Mouse (Mus musculus): Measurements from ENCODE around the gene Glb1l3. TPM values are rescaled to one million over a fixed set of nuclear protein-coding genes. Genes with fewer than 3 reads are reported as not detected.
"Not testable (repeated sequence)": the region's sequence is repeated elsewhere in the genome, so short reads cannot be mapped to it uniquely, and the experiment has no call there.

Gene Glb1l3
- not detected in 2 replicates for polyA plus RNA-seq (2012; rRNA removed)

DNA sequence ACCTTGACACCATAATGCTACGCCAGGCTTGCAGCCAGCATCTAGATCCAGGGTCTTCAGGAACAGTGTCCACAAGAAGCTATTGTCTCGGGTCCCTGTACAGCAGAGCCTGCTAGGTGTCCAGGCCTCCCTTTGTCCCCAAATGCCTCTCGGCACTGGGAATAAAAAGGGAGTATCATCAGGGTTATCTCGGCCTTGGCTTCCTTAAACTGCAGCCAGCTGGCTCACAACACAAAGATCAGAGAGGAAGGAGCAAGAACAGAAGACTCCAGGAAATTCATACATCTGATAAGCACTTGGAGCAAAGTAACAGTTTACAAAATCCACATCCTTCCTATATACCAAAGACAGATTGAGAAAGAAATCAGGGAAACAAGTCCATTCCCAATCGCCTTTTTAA, at the start of gene Glb1l3:
TSS of gene Glb1l3 (minus strand) at position 140 of the 400 bp plus-strand sequence.
- Histone ChIP-seq H3K4me1 (ENCODE audit: control insufficient read depth, insufficient read depth, insufficient read length) (no peaks in the 10 kb centered on the region), H3K4me3 (ENCODE audit: extremely low read depth, insufficient read depth, insufficient read length) (no peak within 1 kb of the TSS), H3K27ac (ENCODE audit: insufficient read depth, low read length) (no peak within 1 kb of the TSS), H3K36me3 (ENCODE audit: control insufficient read depth, insufficient read depth, low read length) (no peaks in the 10 kb centered on the region), H3K27me3 (ENCODE audit: control insufficient read depth, insufficient read depth, low read length) (no peaks in the 10 kb centered on the region)
- 58% methylated on average over 5 of the region's 5 CpGs for WGBS
- DNase-seq (ENCODE audit: low read depth in 1 of 2, low spot score in 2 of 2) = no peak
- TF ChIP-seq POLR2A (IDR thresholded peaks at IDR 0.05; ENCODE audit: low read depth, low read length) (no peak), CTCF (IDR thresholded peaks at IDR 0.05; ENCODE audit: extremely low read depth, insufficient read depth, insufficient read length, insufficient replicate concordance) (no peak)

DNA sequence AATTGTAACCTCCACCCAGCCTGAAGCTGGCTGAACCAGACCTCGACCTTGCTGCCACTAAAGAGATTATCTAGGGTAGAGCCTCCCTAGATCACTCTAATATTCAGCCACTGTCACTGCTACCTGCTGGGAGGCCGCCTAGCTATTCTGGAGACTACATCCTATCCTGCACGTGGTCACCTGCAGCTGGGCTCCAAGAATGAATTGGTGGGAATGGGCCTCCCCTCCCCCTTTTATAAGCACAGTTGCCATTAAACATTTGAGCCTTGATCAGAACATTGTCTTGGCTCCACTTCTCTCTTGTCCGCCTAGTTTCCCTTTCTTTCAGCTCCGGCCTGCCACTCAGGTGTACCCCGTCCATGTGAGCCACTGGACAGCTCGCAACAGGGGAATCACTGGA, 9.2 kb upstream of the Glb1l3 start:
- not testable (repeated sequence) for H3K27ac ChIP-seq (ENCODE audit: insufficient read depth, low read length); H3K4me1 ChIP-seq (ENCODE audit: control insufficient read depth, insufficient read depth, insufficient read length); DNase-seq (ENCODE audit: low read depth in 1 of 2, low spot score in 2 of 2); H3K4me3 ChIP-seq (ENCODE audit: extremely low read depth, insufficient read depth, insufficient read length); H3K36me3 ChIP-seq (ENCODE audit: control insufficient read depth, insufficient read depth, low read length); H3K27me3 ChIP-seq (ENCODE audit: control insufficient read depth, insufficient read depth, low read length)
- WGBS = 84% methylated on average over 7 of the region's 7 CpGs

DNA sequence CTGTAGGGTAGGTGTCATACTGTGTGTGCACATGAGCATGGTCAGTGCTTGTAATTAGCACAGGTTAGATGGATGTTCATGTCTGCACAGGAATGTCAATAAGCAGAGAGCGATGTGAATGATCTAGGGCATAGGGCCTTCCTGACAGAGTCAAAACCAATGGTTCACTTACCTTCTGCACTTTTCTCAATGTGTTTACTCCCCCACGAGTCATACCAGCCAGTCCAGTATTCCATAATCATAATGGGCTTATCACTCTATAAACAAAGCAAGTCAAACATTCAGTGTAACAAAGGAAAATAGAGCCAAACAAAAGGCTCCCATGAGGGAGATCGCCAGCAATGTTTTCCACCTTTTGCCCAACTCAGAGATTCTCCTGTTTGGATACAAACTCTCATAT, 29.6 kb downstream of the Glb1l3 start:
- H3K27ac ChIP-seq (ENCODE audit: insufficient read depth, low read length) = no peak overlapping the region
- WGBS = 78% methylated on average over 3 of the region's 3 CpGs
- no peak overlapping the region for H3K4me3 ChIP-seq (ENCODE audit: extremely low read depth, insufficient read depth, insufficient read length)
- no peaks in the 10 kb centered on the region for H3K36me3 ChIP-seq (ENCODE audit: control insufficient read depth, insufficient read depth, low read length)
- no peak for DNase-seq (ENCODE audit: low read depth in 1 of 2, low spot score in 2 of 2)
- TF ChIP-seq POLR2A (IDR thresholded peaks at IDR 0.05; ENCODE audit: low read depth, low read length) (no peak), CTCF (IDR thresholded peaks at IDR 0.05; ENCODE audit: extremely low read depth, insufficient read depth, insufficient read length, insufficient replicate concordance) (no peak)
- H3K4me1 ChIP-seq (ENCODE audit: control insufficient read depth, insufficient read depth, insufficient read length) = no peaks in the 10 kb centered on the region
- no peaks in the 10 kb centered on the region for H3K27me3 ChIP-seq (ENCODE audit: control insufficient read depth, insufficient read depth, low read length)

DNA sequence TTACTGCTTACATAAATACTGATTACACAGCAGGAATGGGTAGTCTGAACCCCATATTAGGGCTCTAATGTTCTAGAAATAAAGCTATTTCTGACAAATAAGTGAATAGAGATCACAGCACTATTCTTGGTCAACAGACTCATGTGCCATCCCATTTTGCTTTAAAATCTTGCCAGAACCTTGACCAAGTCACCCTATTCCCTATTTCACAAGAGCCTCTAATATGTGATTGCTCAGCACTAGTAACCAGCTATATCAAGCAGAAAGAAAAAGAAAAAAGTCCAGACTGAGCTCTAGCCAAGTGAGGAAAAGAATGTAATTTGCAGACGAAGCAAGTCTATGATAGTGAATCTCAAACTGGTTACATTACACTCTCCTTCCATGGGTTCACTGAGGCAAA, 40.7 kb downstream of the Glb1l3 start:
- Histone ChIP-seq H3K36me3 (ENCODE audit: control insufficient read depth, insufficient read depth, low read length) (no peaks in the 10 kb centered on the region), H3K27ac (ENCODE audit: insufficient read depth, low read length) (no peak overlapping the region), H3K4me1 (ENCODE audit: control insufficient read depth, insufficient read depth, insufficient read length) (no peaks in the 10 kb centered on the region), H3K4me3 (ENCODE audit: extremely low read depth, insufficient read depth, insufficient read length) (no peak overlapping the region), H3K27me3 (ENCODE audit: control insufficient read depth, insufficient read depth, low read length) (no peaks in the 10 kb centered on the region)
- TF ChIP-seq POLR2A (IDR thresholded peaks at IDR 0.05; ENCODE audit: low read depth, low read length) = no peak
- no peak for DNase-seq (ENCODE audit: low read depth in 1 of 2, low spot score in 2 of 2)
- 86% methylated on average over 1 of the region's 1 CpGs for WGBS

DNA sequence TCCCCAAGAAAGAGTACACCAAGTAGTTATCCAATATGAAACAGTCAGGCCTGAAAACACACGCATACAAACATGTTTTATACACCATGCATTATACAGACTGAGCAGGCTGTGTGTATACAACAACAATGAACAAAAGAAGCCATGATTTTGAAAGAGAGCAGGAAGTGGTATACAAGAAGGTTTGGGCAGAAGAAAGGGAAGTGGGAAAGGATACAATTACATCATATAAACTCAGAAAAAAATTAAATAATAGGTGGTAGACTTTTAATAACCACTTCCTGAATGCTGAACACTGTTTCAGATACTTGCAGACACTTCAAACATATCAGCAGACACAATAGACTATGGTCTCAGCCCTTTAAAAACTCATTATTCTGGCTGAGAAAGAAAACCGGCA, 52.0 kb downstream of the Glb1l3 start:
- Histone ChIP-seq H3K36me3 (ENCODE audit: control insufficient read depth, insufficient read depth, low read length) (no peaks in the 10 kb centered on the region), H3K27ac (ENCODE audit: insufficient read depth, low read length) (no peak overlapping the region), H3K4me1 (ENCODE audit: control insufficient read depth, insufficient read depth, insufficient read length) (no peaks in the 10 kb centered on the region), H3K27me3 (ENCODE audit: control insufficient read depth, insufficient read depth, low read length) (no peaks in the 10 kb centered on the region), H3K4me3 (ENCODE audit: extremely low read depth, insufficient read depth, insufficient read length) (no peak overlapping the region)
- DNase-seq (ENCODE audit: low read depth in 1 of 2, low spot score in 2 of 2) = no peak
- WGBS = 65% methylated on average over 2 of the region's 2 CpGs
- TF ChIP-seq CTCF (IDR thresholded peaks at IDR 0.05; ENCODE audit: extremely low read depth, insufficient read depth, insufficient read length, insufficient replicate concordance) (no peak), POLR2A (IDR thresholded peaks at IDR 0.05; ENCODE audit: low read depth, low read length) (no peak)

DNA sequence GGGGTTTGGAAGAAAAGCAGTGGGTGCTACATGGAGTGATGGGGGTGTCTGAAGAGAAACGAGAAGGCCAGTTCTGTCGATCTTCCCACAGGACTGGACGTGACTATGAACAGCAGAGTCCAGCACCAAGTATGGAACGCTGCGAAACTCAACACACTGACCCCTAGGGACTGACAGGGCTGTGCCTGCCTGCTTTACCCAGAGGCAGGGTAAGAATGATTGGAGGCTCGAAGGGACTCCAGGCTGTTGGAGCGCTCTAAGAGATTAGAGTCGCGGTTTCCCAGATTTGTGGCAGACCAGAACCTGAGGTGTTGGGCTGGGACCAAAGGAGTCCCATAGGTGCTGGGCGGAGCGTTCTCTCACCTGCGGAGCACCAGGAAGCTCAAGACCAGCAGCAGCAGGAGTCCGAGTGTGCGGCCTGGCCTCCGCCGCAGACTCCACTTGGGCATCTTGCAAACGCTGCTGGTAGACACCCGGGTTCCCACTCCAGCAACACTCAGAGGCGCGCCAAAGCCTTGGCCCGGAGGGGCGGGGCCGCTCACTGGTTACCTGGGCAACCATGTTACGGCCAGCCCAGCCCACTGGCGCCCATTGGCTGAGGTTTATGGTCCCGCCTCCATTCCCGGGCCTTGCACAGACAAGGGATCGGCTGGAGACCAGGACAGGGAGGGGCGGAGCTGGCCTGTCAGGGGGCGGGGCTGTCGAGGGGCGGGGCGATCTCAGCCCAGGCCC, 54.6 kb downstream of the Glb1l3 start, which contains the start of gene Glb1l2:
TSS of gene Glb1l2 (minus strand) at position 534 of the 732 bp plus-strand sequence.
- Histone ChIP-seq H3K27me3 (ENCODE audit: control insufficient read depth, insufficient read depth, low read length) (no peaks in the 10 kb centered on the region), H3K27ac (ENCODE audit: insufficient read depth, low read length) (no peak within 1 kb of the TSS), H3K4me3 (ENCODE audit: extremely low read depth, insufficient read depth, insufficient read length) (no peak within 1 kb of the TSS), H3K4me1 (ENCODE audit: control insufficient read depth, insufficient read depth, insufficient read length) (no peaks in the 10 kb centered on the region), H3K36me3 (ENCODE audit: control insufficient read depth, insufficient read depth, low read length) (no peaks in the 10 kb centered on the region)
- DNase-seq (ENCODE audit: low read depth in 1 of 2, low spot score in 2 of 2) = peak in 1 of 2 experiments; percentile 6
- no peak for TF ChIP-seq CTCF (IDR thresholded peaks at IDR 0.05; ENCODE audit: extremely low read depth, insufficient read depth, insufficient read length, insufficient replicate concordance)
- no peak for TF ChIP-seq POLR2A (IDR thresholded peaks at IDR 0.05; ENCODE audit: low read depth, low read length)
- 15% methylated on average over 33 of the region's 33 CpGs for WGBS

DNA sequence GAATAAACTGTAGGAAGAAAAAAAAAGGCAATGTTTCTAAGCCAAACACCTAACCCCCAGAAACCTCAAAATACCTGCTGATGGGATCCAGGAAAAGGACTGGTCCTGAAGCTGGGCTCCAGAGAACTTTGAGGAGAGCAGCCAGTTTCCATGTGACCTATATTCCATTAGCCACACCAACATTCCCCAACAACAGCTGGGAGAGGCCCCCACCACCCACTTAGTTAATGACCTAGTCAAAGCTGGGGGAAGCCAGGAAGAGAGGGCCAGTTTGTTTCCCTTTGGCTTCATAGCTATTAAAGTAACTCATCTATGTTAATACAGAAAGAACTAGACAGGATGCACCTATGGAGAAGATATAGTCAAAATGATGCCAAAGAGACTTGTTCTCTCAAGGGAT, 56.4 kb downstream of the Glb1l3 start:
- H3K27me3 ChIP-seq (ENCODE audit: control insufficient read depth, insufficient read depth, low read length) = no peaks in the 10 kb centered on the region
- no peak for DNase-seq (ENCODE audit: low read depth in 1 of 2, low spot score in 2 of 2)
- H3K4me3 ChIP-seq (ENCODE audit: extremely low read depth, insufficient read depth, insufficient read length) = no peak overlapping the region
- TF ChIP-seq POLR2A (IDR thresholded peaks at IDR 0.05; ENCODE audit: low read depth, low read length) (no peak), CTCF (IDR thresholded peaks at IDR 0.05; ENCODE audit: extremely low read depth, insufficient read depth, insufficient read length, insufficient replicate concordance) (no peak)
- H3K4me1 ChIP-seq (ENCODE audit: control insufficient read depth, insufficient read depth, insufficient read length) = no peaks in the 10 kb centered on the region
- H3K27ac ChIP-seq (ENCODE audit: insufficient read depth, low read length) = no peak overlapping the region
- no peaks in the 10 kb centered on the region for H3K36me3 ChIP-seq (ENCODE audit: control insufficient read depth, insufficient read depth, low read length)
